Mouse (Mus musculus): ENCODE results near the gene Gja5.

DNA sequence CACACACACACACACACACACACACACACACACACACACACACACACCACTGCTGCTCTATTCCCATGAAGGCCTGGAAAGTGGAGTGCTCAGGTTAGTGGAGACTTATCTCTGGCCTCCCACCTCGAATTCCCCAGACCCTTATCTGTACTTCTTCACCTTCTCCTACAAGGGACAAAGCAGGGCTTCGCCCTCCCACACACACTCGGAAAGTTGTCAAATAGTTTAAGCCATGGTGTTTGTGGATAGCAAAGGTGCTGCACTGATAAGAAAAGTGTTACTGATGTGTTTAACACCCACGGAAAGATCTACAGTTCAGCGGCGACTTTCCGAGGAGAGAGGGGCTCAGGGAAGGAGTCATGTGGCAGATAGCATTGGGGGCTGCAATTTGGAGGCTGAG is 66.5 kb downstream of the Gja5 start:
- TF ChIP-seq POLR2A (IDR thresholded peaks at IDR 0.05; ENCODE audit: insufficient read length, low read depth) (no peak), USF1 (IDR thresholded peaks at IDR 0.05; ENCODE audit: low read depth) (no peak), TCF12 (IDR thresholded peaks at IDR 0.05; ENCODE audit: insufficient read depth, poor library complexity, severe bottlenecking) (no peak), MYOD1 (IDR thresholded peaks at IDR 0.05; ENCODE audit: control insufficient read depth in 1 of 3, insufficient read length in 2 of 3, low read depth in 2 of 3) (no peak)

All from myocyte (in vitro differentiated cells).